Mouse (Mus musculus) thymus, postnatal 10 days (tissue): ENCODE data around the gene Men1.
"Not testable (repeated sequence)": the region's sequence is repeated elsewhere in the genome, so short reads cannot be mapped to it uniquely, and the experiment has no call there.

ENCODE experiments used
- DNase-seq, 2 experiments: peaks; one replicate each; pipeline ENCODE4 v3.0.0; 2021; ENCODE audit warnings: low spot score in 2 of 2

The Men1 gene

DNA sequence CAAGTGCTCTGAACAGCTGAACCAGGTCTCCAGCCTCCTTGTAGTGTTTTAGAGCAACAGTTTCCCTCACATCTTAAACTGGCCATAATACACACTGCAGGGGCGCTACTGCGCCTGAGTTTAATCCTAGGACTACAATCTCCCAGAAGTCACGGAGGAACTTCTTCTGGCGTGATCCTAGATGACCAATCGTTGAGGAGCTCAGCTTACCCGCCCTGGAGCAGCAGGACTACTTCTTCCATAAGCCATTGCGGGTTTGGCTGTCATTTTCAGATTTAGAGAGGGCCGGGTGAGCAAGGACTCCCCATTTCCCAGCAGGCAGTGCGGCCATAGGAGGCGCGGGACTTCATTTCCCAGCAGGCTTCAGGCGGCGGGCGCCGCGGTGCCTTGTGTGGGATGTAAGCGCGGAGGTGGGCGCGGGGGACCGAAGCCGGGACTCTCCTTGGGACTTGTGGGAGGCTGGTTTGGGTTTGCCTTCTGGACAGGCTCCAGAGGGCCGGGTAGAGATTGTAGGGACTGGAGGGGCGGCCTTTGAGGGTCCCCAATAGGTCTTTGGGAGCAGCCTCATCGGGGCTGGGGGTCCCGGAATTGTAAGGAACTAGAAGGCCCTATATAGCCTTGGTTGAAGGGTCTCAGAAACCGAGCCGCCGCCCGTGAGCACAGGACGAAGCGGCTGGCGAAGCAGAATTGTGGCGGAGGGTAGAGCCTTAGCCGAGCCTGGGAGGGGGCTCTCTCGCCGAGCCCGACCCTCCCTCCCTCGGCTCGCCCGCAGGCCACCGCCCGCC, at the start of gene Men1:
Gene Men1, plus strand, starts transcription at position 307 of the 785 bp plus-strand sequence.
- peak; percentile 86 to 87 for DNase-seq

DNA sequence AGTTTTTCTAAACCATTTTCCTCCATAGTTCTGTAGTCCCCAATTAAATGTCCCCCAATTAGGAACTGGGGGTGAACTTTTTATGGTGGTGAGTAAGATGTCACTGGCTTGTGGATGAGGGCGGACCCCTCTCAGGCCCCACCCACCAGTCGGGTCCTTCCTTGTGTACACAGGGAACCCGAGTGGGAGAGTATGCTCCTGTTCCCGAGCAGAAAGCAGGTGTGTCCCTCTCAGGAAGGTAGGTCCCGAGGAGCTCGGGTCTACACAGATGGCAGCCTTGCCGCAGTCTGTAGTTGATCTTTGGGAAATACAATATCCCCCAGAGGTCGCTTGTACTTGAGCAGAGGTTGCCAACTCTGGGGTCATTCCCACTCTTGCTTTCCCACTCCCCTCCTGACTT, 49.6 kb upstream of the Men1 start:
- DNase-seq: no peak

DNA sequence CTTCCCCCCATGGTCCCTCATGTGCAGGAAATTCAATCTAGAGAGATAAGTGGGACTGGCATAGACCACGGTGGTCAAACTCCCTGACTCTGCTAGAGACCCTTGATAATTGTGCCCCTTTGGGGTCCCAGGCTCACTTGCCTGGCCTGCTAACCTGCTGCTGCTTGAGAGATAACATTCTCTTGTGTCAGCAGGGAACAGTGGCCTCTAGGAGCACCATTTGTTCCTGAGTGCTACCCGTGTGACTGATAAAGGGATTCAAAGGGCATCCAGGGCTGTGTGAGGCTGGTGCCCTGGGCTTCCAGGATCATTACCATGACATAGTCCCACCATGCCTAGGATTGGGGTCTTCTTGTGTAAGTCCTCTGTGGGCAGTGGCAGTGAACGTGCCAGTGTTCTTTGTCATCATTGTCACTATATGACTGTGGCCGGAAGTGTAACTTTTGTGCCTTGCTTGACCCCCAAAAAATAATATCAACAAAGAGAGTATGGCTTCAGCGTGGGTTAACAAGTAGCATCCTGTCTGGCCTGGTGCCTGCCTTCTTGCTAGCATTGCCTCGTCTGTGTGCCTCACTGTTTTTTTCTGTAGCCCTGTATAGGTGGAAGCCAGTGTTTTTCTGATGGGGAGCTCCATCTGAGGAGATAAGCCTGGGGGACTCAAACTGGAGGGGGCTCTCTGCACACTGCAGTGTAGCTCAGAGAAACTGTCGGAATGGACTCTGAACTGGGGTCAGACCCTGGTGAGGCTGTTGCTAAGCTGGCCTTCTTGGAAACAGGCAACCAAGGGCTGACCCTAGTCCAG, 48.9 kb upstream of the Men1 start:
- no peak for DNase-seq

DNA sequence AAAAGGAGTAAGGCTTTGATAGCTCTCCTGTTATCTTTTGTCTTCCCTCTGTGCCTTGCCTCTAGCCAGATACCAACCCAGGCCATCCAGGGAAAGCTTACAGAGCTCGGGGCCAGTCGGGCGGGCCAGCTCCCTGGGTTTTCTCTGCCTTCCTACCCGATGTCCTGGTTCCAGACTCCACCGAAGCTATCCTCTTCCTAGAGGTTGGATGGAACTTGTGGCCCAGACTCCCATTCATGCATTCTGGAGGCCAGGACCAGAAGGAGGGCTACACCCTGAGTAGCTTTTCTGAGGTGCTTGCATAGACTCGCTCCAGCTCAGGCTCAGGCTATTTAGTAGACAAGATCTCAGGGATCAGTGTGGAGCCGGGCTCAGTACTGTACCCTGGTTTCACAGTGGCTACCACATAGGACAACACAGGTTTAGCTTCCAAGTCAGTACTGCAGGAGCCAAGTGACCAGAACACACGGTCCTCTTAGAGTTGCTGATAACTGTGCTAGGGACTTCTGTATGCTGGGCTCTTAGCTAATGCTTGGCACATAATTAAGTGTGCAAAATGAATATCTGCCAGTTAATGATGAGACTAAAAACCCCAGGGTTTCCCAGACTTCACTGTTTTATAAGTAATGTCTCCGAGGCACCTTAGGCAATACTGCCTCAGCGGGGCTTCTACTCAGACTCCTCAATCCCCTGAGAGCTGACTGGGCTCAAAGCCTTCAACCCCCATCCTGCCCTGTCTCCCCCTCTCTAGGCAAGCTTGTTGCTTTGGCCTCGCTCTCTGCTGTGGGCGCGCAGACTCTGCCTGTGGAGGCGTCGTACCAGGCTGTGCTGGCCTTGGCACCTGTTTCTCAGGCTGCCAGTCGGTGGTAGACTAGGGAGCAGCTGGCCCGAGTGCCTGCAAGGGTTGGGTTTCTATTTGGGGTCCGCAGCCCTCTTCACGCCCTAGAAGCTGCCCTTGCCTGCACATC, 48.1 kb upstream of the Men1 start:
- no peak for DNase-seq

DNA sequence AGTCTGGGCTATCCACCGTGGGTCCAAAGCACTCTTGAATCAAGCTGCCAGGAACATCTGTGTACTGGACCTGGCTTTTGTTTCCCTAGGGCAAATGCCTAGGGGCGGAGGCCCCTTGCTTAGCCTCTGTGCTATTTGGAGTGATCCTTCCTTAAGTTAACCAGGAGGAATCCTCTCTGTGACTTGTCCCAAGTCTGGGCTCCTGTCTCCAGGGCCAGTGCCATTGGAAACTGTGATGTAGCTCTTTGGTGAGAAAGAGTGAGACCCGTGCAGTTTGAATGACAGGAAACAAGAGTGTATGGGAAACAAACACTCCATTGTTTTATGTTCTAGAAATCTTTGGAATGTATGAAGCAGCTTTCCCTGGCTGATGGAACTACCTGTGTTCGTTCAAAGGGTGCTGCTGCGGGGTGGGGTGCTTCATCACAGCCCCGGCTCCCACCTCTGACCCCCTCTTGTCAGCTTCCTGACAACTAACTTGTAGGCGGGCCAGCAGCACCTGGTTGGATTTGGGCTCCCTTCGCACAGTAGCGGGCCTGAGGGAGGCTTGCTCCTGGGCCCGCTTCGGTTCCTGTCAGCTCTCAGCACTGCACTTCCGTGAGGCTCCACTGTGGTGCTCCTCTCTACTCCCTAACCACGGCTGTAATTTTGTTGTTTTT, 46.4 kb upstream of the Men1 start:
- no peak for DNase-seq

DNA sequence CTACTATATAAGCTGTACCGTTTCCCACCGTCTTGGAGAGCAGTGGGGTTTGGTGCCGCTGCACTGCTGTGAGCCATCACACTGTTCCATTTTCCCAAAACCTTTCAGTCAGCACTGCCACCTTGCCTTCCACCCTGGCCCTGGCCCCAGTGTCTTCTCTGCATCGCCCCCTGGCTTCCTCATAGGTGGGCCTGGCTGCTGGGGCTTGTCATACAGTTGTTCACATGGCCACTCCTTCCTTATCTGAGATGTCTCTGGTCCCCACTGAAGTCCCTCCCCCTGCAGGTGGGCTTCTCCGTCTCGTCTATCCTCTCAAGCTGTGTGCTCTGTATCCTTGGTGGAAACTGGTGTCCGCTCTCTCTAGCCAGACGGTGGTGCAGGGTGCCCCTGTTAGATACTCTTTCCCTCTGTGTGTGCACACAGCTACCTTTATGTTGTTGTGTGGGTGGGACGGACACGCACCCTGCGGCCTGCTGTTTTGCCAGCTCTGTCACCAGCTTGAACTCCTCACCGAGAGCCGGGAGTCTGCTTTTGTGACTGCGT, 45.0 kb upstream of the Men1 start:
- DNase-seq: no peak

DNA sequence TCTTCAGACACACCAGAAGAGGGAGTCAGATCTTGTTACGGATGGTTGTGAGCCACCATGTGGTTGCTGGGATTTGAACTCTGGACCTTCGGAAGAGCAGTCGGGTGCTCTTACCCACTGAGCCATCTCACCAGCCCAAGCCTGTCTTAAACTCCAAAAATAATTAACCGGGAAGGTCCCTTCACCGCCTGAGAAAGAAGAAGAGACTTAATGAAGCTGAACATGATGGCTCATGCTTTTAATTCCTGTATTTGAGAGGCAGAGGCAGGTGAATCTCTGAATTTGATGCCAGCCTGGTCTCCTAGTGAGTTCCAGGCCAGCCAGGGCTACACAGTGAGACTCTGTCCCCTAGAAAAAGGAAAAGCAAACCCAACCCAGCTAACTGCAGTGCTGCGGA, 44.1 kb upstream of the Men1 start:
- DNase-seq: not testable (repeated sequence)

DNA sequence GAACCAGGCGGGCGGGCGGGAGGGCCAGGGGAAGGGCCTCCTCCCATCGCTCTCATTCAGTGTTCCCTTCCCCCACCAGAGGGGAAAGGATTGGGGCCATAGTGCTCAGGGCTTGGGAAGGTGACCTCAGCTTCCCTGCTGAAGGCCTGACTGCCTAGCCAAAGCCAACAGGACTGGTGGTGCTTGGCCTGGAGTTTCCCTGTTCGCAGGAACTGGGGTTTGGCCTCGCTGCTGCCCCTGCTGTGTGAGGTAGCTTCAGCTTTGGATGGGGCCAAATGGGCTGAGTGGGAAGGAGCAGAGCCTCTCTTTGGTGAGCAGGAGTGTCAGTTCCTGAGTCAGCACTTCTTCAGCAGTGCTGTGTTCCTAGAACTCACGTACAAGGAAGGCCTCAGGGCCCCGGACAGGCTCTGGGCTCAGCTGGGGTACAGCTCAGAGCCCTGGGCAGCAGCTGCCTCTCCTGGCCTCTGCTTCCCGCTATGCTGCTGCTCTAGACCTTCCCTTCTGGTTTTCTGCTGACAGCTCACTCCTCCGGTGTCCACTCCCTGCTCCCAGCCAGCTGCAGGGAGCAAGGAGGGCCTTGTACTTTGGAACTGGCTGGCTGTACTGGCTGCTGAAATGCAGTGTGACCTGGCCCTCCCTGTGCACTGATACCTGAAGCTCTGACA, 43.5 kb upstream of the Men1 start:
- no peak for DNase-seq

DNA sequence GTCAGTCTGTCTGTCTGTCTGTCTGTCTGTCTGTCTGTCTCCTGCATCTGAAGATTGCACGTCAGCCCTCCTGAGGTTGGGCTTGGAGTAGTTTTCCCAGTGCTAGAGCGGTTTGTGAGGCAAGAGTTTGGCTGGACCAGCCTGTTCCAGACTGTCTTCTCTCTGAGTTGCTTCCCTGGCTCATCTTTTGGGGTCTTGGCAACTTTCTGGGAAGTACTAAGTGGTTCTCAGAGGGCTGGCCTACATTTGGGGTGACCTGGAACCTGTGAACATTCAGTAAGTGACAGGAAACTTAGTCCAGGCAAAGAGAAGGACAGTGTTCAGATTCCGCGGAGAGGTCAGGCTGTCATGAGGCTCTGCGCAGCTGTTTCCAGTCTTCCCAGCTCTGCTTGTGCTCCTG, 42.5 kb upstream of the Men1 start:
- DNase-seq: no peak

DNA sequence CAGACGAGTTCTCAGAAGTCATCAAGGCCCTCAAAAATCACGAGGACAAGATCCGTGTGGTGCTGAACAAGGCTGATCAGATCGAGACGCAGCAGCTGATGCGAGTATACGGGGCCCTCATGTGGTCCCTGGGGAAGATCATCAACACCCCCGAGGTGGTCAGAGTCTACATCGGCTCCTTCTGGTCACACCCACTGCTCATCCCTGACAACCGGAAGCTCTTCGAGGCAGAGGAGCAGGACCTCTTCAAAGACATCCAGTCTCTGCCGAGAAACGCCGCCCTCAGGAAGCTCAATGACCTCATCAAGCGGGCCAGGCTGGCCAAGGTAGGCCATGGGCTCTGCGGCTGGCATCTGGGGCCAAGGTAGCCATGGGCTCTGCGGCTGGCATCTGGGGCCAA, 40.5 kb upstream of the Men1 start:
- DNase-seq: no peak

DNA sequence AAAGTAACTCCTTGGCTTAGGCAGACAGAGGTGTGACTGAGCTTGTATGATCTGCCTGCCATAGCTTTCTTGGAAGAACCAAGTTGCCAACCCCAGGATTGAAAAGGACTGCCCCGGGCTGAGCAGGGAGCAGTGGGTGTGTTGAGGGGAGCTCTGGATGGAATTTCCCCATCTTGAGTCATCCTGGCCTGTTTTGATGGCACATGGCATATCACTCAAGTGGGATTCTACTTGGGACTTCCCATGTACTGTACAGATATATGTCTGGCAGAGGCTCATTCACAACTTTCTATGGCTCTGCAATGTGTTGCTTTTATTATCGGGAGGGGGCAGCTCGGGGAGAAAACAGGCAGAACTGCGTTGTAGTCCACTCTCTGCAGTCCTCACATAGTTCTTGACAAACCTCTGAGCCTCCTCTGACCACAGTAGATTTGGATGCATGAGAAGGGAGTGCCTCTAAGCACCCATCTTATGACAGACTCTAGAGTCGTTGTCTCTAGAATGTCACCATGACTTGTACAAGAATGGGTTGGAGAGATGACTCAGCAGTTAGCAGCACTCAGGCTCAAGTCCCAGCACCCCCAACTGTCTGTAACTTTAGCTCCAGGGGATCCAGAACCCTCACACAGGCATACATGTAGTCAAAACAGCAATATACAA, 38.1 kb upstream of the Men1 start:
- no peak for DNase-seq

DNA sequence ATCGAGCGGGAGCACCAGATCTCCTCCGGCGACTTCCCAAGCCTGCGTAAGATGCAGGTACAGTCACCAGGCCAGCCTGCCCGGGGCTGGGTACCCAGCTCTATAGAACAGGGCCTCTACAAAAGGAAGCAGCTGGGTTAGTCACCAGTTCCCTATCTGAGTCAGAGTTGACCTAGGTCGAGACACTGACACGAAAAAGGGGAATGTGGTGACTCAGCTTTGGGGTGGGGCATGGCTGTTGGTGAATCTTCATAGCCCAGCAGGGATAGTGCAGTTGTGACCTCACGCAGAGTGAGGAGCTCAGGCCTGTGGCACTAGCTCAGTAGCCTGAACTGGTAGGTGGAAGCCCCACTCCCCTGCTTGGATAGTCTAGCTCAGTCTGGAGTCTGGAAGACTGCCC, 37.1 kb upstream of the Men1 start:
- DNase-seq: no peak

DNA sequence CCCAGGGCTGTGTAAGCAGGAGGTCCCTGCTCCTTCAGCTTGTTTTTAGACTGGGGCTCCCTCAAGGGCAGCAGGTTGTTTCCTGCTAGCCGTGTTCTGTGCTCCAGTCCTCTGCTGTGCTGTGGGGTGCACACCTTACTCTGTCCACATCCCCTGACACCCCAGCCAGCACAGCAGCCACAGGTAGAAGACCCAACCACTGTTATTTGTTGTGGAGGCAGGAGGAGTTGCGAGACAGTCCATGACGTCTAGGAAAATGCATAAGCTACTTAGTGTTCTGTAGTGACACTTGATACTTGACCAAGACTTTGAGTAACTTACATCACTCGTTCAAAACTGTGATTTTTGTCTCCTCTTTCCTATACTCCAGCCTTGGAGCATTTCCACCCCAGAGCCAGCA, 35.8 kb upstream of the Men1 start:
- DNase-seq: no peak

DNA sequence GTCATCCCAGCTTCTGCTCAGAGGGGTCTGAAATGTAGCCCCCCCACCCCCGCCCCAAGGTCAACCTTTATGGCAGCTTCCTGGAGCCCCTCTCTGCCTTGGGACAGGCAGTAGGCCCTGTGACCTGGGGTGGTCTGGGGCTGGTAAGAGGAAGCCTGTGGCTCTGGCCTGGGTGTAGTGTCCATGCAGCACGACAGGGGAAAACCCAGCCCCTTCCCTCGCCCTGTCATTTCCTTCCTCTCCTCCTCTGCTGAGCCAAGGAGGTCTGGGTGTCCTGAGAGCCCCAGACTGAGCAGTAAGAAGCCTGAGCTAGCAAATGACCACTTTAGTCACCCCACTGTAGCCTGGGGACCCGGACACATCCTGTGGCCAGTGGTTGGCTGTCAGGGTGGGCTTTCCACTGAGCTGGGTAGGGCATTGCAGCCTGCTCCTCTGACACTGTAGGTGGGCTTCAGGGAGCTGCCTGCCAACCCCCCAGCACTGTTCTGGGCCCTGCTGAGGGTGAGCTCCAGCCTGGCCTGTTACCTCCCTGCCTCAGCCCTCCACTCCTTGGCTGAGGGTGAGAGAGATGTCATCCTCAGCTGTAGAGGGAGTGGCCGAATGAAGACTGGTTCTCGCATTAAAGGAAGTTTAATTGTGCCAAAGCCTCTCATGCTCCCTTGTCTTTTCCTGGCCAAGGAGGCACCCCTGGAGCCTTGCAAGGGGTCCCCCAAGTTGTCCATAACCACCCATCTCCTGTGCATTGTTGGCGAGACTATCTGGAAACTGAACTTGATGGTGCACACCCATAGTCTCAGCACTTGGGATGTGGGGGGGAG, 35.1 kb upstream of the Men1 start:
- no peak for DNase-seq

DNA sequence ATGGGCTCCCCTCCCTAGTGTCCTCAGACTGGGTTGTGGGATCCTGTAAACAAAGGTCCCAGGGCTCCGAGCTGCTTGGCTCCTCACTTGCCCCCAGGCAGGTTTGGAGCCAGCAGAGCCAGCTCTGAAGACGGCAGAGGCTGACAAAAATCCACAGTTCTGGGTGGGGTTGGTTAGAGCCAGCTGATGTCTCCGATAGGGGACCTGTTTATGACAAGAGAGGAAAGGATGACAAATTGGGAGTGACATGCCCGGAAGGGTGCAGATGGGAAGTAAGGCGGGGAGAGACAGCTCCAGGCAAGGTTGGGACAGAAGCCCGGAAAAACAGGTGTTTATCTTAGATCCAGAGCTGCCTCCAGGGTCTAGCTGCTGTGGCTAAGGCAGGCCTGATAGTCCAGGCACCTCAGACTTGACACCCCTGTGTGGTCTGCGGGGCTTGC, 34.4 kb upstream of the Men1 start:
- no peak for DNase-seq

DNA sequence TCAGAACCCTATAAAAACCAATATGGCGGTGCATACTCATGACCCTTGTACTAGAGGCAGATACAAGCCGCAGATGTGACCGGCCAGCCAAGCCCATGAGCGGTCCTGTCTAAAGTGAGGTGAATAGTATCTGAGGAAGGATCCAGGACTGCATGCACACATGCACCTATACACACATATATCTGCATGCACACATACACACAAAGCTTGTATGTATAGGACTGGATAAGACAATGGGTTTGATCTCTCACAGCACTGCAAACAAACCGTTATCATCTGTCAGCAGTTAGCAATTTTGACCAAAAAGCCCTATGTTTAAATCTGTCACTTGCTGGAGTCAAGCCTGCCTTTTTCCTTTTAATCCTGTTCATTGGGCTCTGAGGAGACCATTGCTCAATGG, 32.7 kb upstream of the Men1 start:
- DNase-seq: no peak

DNA sequence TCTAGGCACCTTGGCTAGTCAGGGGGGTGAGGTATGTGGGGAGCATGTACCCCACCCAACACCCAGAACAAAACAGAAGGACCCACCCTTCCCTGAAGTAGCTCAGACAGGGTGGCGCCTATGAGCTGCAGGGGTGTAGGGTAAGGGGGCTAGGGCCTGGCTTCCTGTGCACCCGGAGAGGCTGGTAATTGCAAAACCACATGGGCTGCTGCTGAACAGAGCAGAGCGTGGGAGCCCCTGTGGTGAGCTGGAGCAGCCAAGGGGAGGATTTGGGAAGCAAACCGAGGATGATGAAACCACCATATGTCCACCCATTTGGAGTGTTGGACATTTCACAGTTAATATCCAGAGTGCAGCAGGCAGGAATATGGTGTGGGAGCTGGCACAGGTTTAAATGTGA, 32.3 kb upstream of the Men1 start:
- DNase-seq: peak; percentile 25 to 33

DNA sequence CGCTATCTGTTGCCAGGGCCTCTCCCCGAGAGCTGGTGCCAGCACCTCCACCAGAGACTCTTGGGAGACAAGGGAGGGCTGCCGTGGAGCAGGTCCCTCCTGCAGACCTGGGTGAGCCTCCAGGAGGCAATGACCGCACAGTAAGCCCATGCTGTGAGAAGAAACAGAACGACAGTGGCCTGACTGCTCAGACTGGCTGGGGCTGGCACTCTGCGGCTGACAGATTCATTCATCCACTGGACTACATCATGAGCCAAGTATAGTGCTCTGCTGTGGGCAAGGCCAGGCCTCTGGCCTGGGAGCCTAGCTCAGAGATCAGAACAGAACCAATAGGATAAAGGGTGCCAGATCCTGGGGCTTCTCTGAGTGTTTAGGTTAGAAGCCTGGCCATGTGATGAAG, 30.9 kb upstream of the Men1 start:
- DNase-seq: no peak
